Mouse (Mus musculus) embryonic facial prominence, embryonic 12.5 days (tissue): Measurements from ENCODE around the gene Prph. TPM values are rescaled to one million over a fixed set of nuclear protein-coding genes. Genes with fewer than 3 reads are reported as not detected.

Source experiments
- ATAC-seq: fragments of 200-750 bp; cut with Nextera tagmentation; 2 replicates; pipeline ENCODE4 v1.8.0; 2017; ENCODE audit not compliant: insufficient number of reproducible peaks, insufficient read depth, low FRiP score, low TSS enrichment
- H3K27ac ChIP-seq: fragments of 300-500 bp; sonication (generic); 2 replicates; pipeline ENCODE4 v1.5.1; 2016; ENCODE audit warnings: mild to moderate bottlenecking
- H3K27me3 ChIP-seq: fragments of 300-500 bp; sonication (generic); 2 replicates; pipeline ENCODE4 v1.6.1; 2016; ENCODE audit warnings: mild to moderate bottlenecking, moderate library complexity
- H3K36me3 ChIP-seq: fragments of 300-500 bp; sonication (generic); 2 replicates; pipeline ENCODE4 v1.6.1; 2016; ENCODE audit warnings: mild to moderate bottlenecking
- H3K4me1 ChIP-seq: fragments of 300-500 bp; sonication (generic); 2 replicates; pipeline ENCODE4 v1.6.1; 2016
- H3K4me2 ChIP-seq: fragments of 300-500 bp; sonication (generic); replicated peaks from 2 replicates; pipeline ENCODE4 v1.6.1; 2016; ENCODE audit warnings: mild to moderate bottlenecking, moderate library complexity
- H3K4me3 ChIP-seq: fragments of 300-500 bp; sonication (generic); 2 replicates; pipeline ENCODE4 v1.5.1; 2016; ENCODE audit warnings: mild to moderate bottlenecking
- H3K9ac ChIP-seq: fragments of 300-500 bp; sonication (generic); 2 replicates; pipeline ENCODE4 v1.6.1; 2016; ENCODE audit warnings: mild to moderate bottlenecking, moderate library complexity
- H3K9me3 ChIP-seq: fragments of 300-500 bp; sonication (generic); 2 replicates; pipeline ENCODE4 v1.6.1; 2016; ENCODE audit warnings: mild to moderate bottlenecking, moderate library complexity
- WGBS: fragments of 180-500 bp; shearing (Covaris S2); methylation state at CpG from one replicate; pipeline ENCODE4 v1.1.7; 2016; 5-methylcytosine and 5-hydroxymethylcytosine counted together
- polyA plus RNA-seq: library from polyadenylated mRNA; unstranded; fragments of >200 nt; fragmentation: Nextera tagmentation; extraction: Ambion mirVana; gene quantifications from 2 replicates; pipeline ENCODE4 v1.2.1, GENCODE M21; 2016

The Prph gene
- polyA plus RNA-seq, 1 experiment from 2014 or later, result 35.6 TPM

- H3K4me2 ChIP-seq, result peak overlapping the region; percentile 85
- no peaks in the 10 kb centered on the region for H3K9me3 ChIP-seq
- H3K27me3 ChIP-seq, result peaks cover 96% of the 10 kb centered on the region
- 1% methylated on average over 56 of the region's 56 CpGs for WGBS
- peak overlapping the region; percentile 42 for H3K9ac ChIP-seq
- no peaks in the 10 kb centered on the region for H3K36me3 ChIP-seq
- peaks cover 51% of the 10 kb centered on the region for H3K4me1 ChIP-seq
- H3K27ac ChIP-seq, result no peak overlapping the region
- peak overlapping the region; percentile 43 for H3K4me3 ChIP-seq
- ATAC-seq, result no peak
Observed at GRCm38 (mm10) chr15:99093291-99094258, 38.6 kb downstream of the Prph start.

- Histone ChIP-seq H3K9me3 (no peaks in the 10 kb centered on the region), H3K36me3 (no peaks in the 10 kb centered on the region), H3K27me3 (peaks cover 96% of the 10 kb centered on the region), H3K4me1 (peaks cover 48% of the 10 kb centered on the region), H3K27ac (no peak overlapping the region), H3K4me2 (peak overlapping the region; percentile 21; the same call in 1 of the 2 replicates), H3K9ac (no peak overlapping the region), H3K4me3 (0 out of 2 replicates have a peak overlapping the region, but pooled peaks have one; percentile 1)
- ATAC-seq, result no peak
- 2% methylated on average over 27 of the region's 27 CpGs for WGBS
Observed at GRCm38 (mm10) chr15:99094631-99095270, 39.8 kb downstream of the Prph start.

GRCm38 (mm10) chr15:99095356-99095755 lies 40.4 kb downstream of the Prph start:
- H3K4me2 ChIP-seq, result no peak overlapping the region; the same call in 1 of the 2 replicates
- ATAC-seq, result no peak
- 4% methylated on average over 6 of the region's 6 CpGs for WGBS
- no peaks in the 10 kb centered on the region for H3K36me3 ChIP-seq
- no peaks in the 10 kb centered on the region for H3K9me3 ChIP-seq
- H3K9ac ChIP-seq, result no peak overlapping the region
- no peak overlapping the region for H3K4me3 ChIP-seq
- peaks cover 48% of the 10 kb centered on the region for H3K4me1 ChIP-seq
- H3K27me3 ChIP-seq, result peaks cover 96% of the 10 kb centered on the region
- no peak overlapping the region for H3K27ac ChIP-seq

- H3K4me1 ChIP-seq, result peaks cover 48% of the 10 kb centered on the region
Observed at GRCm38 (mm10) chr15:99096061-99096793, 41.3 kb downstream of the Prph start.

GRCm38 (mm10) chr15:99096831-99097500 lies 42.0 kb downstream of the Prph start:
- H3K9me3 ChIP-seq, result no peaks in the 10 kb centered on the region
- no peaks in the 10 kb centered on the region for H3K36me3 ChIP-seq
- peak overlapping the region; percentile 75 for H3K4me2 ChIP-seq
- H3K4me3 ChIP-seq, result peak overlapping the region; percentile 42
- peaks cover 81% of the 10 kb centered on the region for H3K27me3 ChIP-seq
- H3K4me1 ChIP-seq, result peaks cover 48% of the 10 kb centered on the region
- peak overlapping the region; percentile 42 for H3K9ac ChIP-seq
- ATAC-seq, result no peak
- WGBS, result 1% methylated on average over 52 of the region's 58 CpGs
- no peak overlapping the region for H3K27ac ChIP-seq

More at GRCm38 (mm10) chr15:99096061-99096793, 41.3 kb downstream of the Prph start:
- Histone ChIP-seq H3K27me3 (peaks cover 88% of the 10 kb centered on the region), H3K4me3 (peak overlapping the region; percentile 42), H3K9me3 (no peaks in the 10 kb centered on the region), H3K36me3 (no peaks in the 10 kb centered on the region), H3K27ac (no peak overlapping the region), H3K4me2 (peak overlapping the region; percentile 75), H3K9ac (peak overlapping the region; percentile 42)
- WGBS, result 2% methylated on average over 24 of the region's 24 CpGs
- ATAC-seq, result no peak

GRCm38 (mm10) chr15:99097840-99098492 lies 43.0 kb downstream of the Prph start:
- Histone ChIP-seq H3K9me3 (no peaks in the 10 kb centered on the region), H3K27me3 (peaks cover 71% of the 10 kb centered on the region), H3K4me3 (peak overlapping the region; percentile 42), H3K27ac (no peak overlapping the region), H3K4me1 (peaks cover 47% of the 10 kb centered on the region), H3K4me2 (peak overlapping the region; percentile 75), H3K36me3 (no peaks in the 10 kb centered on the region), H3K9ac (peak overlapping the region; percentile 40)
- under 1% methylated on average over 39 of the region's 39 CpGs for WGBS
- ATAC-seq, result no peak

- Histone ChIP-seq H3K27ac (no peak overlapping the region), H3K9me3 (no peaks in the 10 kb centered on the region), H3K27me3 (peaks cover 66% of the 10 kb centered on the region), H3K4me1 (peaks cover 42% of the 10 kb centered on the region), H3K4me2 (peak overlapping the region; percentile 75), H3K9ac (no peak overlapping the region), H3K36me3 (no peaks in the 10 kb centered on the region), H3K4me3 (peak overlapping the region; percentile 42)
- ATAC-seq, result no peak
- 1% methylated on average over 9 of the region's 9 CpGs for WGBS
Observed at GRCm38 (mm10) chr15:99098493-99098861, 43.5 kb downstream of the Prph start.

- H3K9me3 ChIP-seq, result no peaks in the 10 kb centered on the region
- H3K4me3 ChIP-seq, result peak overlapping the region; percentile 9; the same call in 1 of the 2 replicates
- 0 out of 2 replicates have a peak overlapping the region, but pooled peaks have one; percentile 19 for H3K9ac ChIP-seq
- peak overlapping the region; percentile 75 for H3K4me2 ChIP-seq
- no peaks in the 10 kb centered on the region for H3K36me3 ChIP-seq
- H3K4me1 ChIP-seq, result peaks cover 37% of the 10 kb centered on the region
- no peak overlapping the region for H3K27ac ChIP-seq
- H3K27me3 ChIP-seq, result peaks cover 60% of the 10 kb centered on the region
- WGBS, result 2% methylated on average over 15 of the region's 15 CpGs
- no peak for ATAC-seq
Observed at GRCm38 (mm10) chr15:99099139-99099556, 44.2 kb downstream of the Prph start.

GRCm38 (mm10) chr15:99099984-99100383 lies 45.0 kb downstream of the Prph start:
- H3K4me2 ChIP-seq, result no peak overlapping the region
- no peak overlapping the region for H3K4me3 ChIP-seq
- 59% methylated on average over 3 of the region's 3 CpGs for WGBS
- peaks cover 32% of the 10 kb centered on the region for H3K4me1 ChIP-seq
- H3K9me3 ChIP-seq, result no peaks in the 10 kb centered on the region
- H3K27ac ChIP-seq, result no peak overlapping the region
- H3K9ac ChIP-seq, result no peak overlapping the region
- no peak for ATAC-seq
- H3K36me3 ChIP-seq, result no peaks in the 10 kb centered on the region
- peaks cover 53% of the 10 kb centered on the region for H3K27me3 ChIP-seq

- no peak for ATAC-seq
- H3K9ac ChIP-seq, result no peak overlapping the region
- 74% methylated on average over 7 of the region's 7 CpGs for WGBS
- H3K4me2 ChIP-seq, result no peak overlapping the region
- H3K27ac ChIP-seq, result no peak overlapping the region
- H3K36me3 ChIP-seq, result no peaks in the 10 kb centered on the region
- H3K4me3 ChIP-seq, result no peak overlapping the region
- no peaks in the 10 kb centered on the region for H3K9me3 ChIP-seq
- no peaks in the 10 kb centered on the region for H3K4me1 ChIP-seq
- peaks cover 2% of the 10 kb centered on the region for H3K27me3 ChIP-seq
Observed at GRCm38 (mm10) chr15:99105238-99105637, 50.3 kb downstream of the Prph start.
